Mouse (Mus musculus): ENCODE data around the gene Tomm34. TPM values are rescaled to one million over a fixed set of nuclear protein-coding genes. Genes with fewer than 3 reads are reported as not detected.
A peak's percentile ranks its signal among the peaks of the same experiment; 100 is the strongest.
"Not testable (repeated sequence)": the region's sequence is repeated elsewhere in the genome, so short reads cannot be mapped to it uniquely, and the experiment has no call there.

Gene Tomm34
- total RNA-seq, 2 experiments from 2014 or later = 11.5 to 17.5 TPM

DNA sequence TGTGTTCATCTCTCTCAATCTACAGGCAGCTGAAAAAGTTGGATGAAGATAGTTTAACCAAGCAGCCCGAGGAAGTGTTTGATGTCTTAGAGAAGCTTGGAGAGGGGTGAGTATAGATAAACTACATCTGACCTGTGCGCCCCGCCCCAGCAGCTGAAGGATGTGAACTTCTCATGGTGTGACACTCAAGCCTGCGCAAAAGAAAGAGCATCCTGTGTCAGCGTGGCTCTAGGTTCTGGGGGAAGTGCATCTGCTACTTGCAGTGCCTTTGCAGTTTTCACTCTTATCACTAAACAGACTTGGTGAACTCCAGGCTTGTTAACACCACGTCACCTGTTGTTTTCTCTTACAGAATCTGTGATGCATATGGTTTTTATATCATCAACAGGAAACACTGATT, 8.5 kb upstream of the Tomm34 start:
- ATAC-seq (replicated peaks; ENCODE audit: low FRiP score, poor library complexity, severe bottlenecking) = no peak

- ATAC-seq (replicated peaks; ENCODE audit: low FRiP score, poor library complexity, severe bottlenecking) = no peak
Measured at GRCm38 (mm10) chr2:164077875-164078274, 6.9 kb upstream of the Tomm34 start.

DNA sequence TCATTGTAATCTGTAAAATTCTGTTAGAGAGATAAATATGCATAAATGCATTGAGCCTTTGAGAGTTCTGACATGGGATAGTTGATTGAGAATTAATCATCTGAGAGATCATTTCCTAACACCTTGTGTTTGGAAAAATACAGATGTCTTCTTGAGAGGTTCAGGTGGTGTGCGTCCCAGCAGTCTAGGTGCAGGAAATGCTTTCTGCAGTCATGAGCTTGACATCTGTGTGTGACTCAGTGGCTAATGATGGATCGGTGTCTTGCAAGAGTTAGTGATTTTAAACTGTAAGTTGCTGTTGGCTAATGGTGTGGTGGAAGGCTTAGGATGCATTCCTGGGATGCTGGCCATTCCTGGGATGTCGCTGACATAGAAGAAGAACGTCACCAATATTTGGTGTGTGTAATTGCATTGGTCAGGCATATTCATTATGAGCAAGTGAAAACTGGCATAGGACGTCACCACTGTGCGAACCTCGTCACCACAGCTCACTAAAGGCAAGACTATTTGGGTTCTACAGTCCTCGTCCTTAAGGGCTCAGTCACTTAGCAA, 6.0 kb upstream of the Tomm34 start:
- ATAC-seq (replicated peaks; ENCODE audit: low FRiP score, poor library complexity, severe bottlenecking) = no peak

DNA sequence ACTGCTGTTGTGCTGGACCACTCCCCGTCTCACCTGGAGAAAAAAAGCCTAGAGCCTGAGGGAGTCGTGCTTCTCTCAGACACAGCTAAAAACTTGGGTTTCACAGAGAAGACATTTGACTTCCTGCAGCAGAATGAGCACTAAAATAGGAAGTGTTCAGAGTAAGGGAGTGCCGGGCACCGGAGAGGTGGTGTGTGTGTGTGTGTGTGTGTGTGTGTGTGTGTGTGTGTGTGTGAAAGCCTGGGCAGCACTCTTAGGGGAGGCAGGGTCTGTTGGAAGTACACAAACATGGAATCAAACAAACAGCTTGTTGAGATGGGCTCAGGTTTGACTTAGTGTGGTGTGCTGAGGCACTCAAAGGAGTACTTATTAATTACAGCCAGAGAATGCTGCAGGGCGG, 4.1 kb upstream of the Tomm34 start:
- ATAC-seq (replicated peaks; ENCODE audit: low FRiP score, poor library complexity, severe bottlenecking) = no peak

DNA sequence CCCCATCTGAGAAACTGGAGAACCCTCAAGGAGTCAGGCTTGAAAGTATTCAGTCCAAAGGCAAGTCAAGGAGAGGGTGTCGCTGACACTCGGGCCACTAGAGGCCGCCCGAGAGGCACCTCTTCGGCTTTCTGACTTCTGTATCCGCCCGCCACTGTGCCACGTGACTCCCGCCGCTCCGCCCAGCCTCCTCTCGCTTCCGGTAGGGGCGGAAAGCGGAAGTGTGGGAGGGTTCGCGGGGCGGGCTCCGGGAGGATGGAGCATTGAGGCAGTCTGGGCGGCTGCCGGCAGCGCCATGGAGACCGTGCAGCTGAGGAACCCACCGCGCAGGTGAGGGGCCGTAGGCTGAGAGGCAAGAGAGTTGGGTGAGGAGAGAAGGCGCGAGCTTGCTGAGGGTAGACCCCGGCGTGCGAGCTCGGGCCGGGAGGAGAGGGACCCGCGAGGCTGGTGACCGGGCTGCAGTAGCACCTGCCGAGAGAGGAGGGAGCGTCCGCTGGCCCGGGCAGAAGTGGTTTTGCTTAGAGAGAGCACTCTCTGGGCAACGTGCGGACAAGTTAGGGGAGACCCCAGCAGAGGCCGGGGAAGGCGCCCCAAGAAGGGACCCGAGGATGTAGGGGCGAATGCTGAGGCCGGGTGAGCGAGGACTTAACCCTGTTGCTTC, 3.1 kb upstream of the Tomm34 start:
- ATAC-seq (replicated peaks; ENCODE audit: low FRiP score, poor library complexity, severe bottlenecking) = peak; percentile 90

- ATAC-seq (replicated peaks; ENCODE audit: low FRiP score, poor library complexity, severe bottlenecking) = no peak
Measured at GRCm38 (mm10) chr2:164073120-164073519, 2.2 kb upstream of the Tomm34 start.

- ATAC-seq (replicated peaks; ENCODE audit: low FRiP score, poor library complexity, severe bottlenecking) = no peak
Measured at GRCm38 (mm10) chr2:164072109-164072508, 1.1 kb upstream of the Tomm34 start.

GRCm38 (mm10) chr2:164071437-164071820, 460 bp upstream of the Tomm34 start:
- not testable (repeated sequence) for ATAC-seq (replicated peaks; ENCODE audit: low FRiP score, poor library complexity, severe bottlenecking)

DNA sequence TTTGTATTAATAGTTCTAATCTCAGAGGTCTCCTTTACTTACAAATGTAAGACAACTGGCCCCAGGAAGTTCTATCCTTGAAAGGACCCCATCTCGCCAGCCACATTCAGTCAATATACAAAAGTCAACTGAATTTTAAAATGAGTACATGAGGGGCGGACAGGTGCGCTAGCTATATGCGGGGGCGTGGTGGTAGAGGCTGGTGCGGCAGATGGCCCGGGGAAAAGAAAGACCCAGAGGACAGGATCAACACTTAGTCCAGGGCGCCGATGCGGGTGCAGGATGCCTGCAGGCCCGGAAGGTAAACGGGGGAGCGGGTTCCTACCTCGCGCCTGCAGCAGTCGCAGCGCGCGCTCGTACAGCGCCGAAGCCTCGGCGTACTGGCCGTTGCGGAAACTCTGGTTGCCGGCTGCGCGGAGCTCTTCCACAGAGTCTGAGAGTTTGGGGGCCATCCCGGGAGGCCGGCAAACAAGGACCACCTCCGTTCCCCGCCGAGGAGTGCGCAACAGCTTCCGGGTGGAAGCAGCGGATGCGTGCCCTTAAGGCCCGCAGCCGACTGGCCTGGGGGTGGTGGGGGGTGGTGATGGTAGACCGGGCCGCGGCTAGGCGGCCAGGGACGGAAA, 716 bp downstream of the Tomm34 start, which contains the start of gene Stk4:
TSS of gene Stk4 (plus strand) at position 181 of the 623 bp plus-strand sequence.
- ATAC-seq (replicated peaks; ENCODE audit: low FRiP score, poor library complexity, severe bottlenecking) = no peak

DNA sequence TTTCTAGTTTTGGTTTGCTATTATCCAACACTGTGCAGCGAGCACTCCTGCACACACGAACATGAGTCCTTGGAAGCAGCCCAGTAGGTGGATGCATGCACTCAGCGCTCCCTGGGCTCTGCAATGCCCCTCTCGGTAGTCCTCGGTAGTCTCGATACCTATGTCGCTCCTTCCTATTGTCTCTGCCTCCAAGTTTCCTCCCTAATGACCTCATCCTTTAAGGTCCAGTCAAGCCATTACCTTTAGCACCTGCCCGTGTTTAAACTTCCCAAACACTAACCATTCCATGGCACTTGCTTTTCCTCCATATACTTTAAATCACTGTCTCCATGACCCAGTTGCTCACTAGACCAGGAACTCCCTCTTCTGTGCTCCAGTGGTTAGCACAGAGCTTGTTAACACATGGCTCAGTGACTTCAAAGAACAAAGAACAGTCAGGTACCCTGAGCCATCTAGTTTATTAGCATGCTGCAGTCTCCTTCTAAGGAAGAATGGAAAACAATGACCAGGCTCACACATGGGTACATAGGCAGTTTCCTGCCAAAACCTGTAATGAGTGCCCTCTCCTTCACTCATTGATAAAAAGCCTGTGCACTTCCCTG, 11.2 kb downstream of the Tomm34 start:
- ATAC-seq (replicated peaks; ENCODE audit: low FRiP score, poor library complexity, severe bottlenecking) = no peak

- ATAC-seq (replicated peaks; ENCODE audit: low FRiP score, poor library complexity, severe bottlenecking) = no peak
Measured at GRCm38 (mm10) chr2:164054671-164055070, 16.3 kb downstream of the Tomm34 start.

- no peak for ATAC-seq (replicated peaks; ENCODE audit: low FRiP score, poor library complexity, severe bottlenecking)
Measured at GRCm38 (mm10) chr2:164053767-164054166, 17.2 kb downstream of the Tomm34 start.

DNA sequence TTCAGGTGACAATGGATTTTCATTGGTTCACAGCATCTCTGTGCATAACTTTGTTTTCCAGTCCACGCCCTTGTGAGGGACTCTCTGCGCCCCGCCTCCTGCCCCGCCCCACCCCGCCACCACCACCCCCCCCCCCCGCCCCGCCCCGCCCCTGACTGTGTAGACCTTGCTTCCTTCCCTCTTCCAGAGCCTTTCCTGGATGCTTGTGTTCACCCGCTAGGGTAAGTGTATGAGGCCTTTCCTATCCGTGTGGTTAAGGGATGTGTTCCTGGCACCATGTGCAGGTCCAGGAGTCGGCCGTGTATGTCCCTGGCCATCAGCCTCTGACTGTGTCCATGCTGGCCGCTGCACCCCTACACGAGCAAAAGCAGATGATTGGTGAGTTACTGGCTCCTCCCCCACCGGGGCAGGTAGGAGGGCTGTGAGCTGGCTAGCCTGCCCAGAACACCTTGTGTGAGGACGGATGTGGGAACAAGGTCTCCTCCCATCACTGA, 23.7 kb downstream of the Tomm34 start:
- peak; percentile 62; the same call in 1 of the 2 replicates for ATAC-seq (replicated peaks; ENCODE audit: low FRiP score, poor library complexity, severe bottlenecking)

DNA sequence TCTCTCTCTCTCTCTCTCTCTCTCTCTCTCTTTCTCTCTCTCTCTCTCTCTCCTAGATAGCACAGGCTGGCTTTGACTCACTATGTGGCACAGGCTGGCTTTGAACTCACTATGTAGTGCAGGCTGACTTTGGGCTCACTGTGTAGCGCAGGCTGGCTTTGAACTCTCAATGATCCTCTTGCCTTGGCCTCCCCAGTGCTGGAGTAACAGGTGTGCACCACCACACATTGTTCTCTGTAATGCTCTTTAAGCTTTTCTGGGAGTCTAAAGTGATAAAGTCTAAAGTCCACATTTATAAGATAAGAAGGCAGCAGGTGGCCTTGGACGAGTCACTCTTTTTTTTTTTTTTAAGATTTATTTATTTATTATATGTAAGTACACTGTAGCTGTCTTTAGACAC, 29.4 kb downstream of the Tomm34 start:
- ATAC-seq (replicated peaks; ENCODE audit: low FRiP score, poor library complexity, severe bottlenecking) = no peak

DNA sequence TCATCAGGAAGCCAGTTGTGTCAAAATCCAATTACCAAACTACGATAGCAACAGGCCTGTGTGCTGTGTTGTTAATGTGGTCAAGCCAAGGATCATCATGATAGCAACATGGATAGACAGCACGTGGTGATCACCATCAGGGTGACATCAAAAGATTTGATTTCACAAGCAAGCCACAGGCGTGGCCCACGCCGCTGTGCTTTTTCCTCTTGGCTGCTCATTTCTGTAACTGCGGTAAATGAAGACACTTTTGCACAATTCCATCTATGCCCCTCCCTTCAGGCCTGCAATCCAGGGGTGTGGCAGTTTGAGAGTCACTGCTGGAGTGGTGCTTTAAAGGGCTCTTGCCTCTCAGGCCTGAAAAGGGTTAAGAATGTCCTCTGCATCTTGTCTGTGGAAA, 30.0 kb downstream of the Tomm34 start:
- ATAC-seq (replicated peaks; ENCODE audit: low FRiP score, poor library complexity, severe bottlenecking) = no peak

DNA sequence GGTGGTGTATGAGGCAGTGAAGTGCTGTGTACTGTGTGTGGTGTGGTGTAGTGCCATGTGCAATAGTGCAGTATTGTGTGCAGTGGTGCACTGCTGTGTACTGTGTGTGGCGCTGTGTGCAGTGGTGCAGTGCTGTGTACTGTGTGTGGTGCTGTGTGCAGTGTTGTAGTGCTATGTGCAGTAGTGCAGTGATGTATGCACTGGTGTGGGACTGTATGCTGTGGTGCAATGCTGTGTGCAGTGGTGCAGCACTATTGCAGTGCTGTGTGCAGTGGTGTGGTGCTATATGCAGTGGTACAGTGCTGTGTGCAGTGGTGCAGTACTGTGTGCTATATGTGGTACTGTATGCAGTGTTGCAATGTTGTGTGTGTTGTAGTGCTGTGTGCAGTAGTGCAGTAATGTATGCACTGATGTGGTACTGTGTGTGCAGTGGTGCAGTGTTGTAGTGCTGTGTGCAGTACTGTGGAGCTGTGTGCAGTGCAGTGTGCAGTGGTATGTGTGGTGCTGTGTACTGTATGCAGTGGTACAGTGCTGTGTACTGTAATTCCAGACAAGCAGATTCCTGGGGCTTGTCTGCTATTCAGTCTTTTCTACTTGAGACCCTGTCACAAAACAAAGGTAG, 32.5 kb downstream of the Tomm34 start:
- no peak for ATAC-seq (replicated peaks; ENCODE audit: low FRiP score, poor library complexity, severe bottlenecking)

- no peak; the same call in 1 of the 2 replicates for ATAC-seq (replicated peaks; ENCODE audit: low FRiP score, poor library complexity, severe bottlenecking)
Measured at GRCm38 (mm10) chr2:164036520-164037019, 34.4 kb downstream of the Tomm34 start.

DNA sequence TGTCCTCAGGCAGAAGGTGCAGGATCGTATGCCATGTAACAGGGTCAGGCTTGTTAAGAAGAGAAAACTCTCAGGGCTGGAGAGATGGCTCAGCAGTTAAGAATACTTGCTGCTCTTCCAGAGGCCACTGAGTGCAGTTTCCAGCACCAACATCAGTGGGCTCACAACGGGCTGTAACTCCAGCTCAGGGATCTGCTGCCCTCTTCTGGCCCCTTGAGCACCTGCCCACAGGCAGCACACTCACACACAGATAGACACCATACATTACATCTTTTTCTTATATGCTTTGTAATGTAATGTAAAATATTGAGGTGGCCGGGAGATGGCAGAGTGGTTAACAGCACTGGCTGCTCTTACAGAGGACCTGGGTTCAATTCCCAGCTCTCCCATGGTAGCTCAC, 38.0 kb downstream of the Tomm34 start:
- no peak for ATAC-seq (replicated peaks; ENCODE audit: low FRiP score, poor library complexity, severe bottlenecking)

- ATAC-seq (replicated peaks; ENCODE audit: low FRiP score, poor library complexity, severe bottlenecking) = no peak
Measured at GRCm38 (mm10) chr2:164031147-164031546, 39.8 kb downstream of the Tomm34 start.

- no peak for ATAC-seq (replicated peaks; ENCODE audit: low FRiP score, poor library complexity, severe bottlenecking)
Measured at GRCm38 (mm10) chr2:164025150-164025549, 45.8 kb downstream of the Tomm34 start, which contains the start of gene Pabpc1l. Gene Pabpc1l (plus strand): TSS chr2:164025450.

All from erythroblast, adult 5-6 weeks (primary cell).